Mouse (Mus musculus): ENCODE measurements around the gene Tmem135.

Gene Tmem135

GRCm38 (mm10) chr7:89418127-89418653 lies 14.2 kb upstream of the Tmem135 start:
- DNase-seq (ENCODE audit: low read depth, low spot score) = no peak

DNA sequence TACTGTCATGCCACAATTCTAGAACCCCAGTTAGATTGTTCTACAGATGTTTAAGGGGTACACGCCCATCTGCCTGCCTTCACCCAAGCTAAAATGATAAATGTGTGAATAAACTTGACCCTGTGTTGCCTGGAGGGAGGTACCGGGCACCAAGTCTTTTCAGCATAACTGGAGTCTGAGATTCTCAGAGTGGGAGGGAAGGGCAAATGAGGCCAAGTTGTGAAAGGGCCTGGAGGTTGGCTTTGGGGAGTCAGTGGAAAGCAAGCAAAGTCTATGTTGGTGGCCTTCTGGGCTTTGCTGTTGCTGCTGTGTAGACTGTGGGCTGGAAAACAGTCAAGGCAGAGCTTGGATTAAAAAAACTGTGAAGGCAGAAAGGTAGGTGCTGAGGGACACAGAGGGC lies 13.7 kb upstream of the Tmem135 start:
- no peak for DNase-seq (ENCODE audit: low read depth, low spot score)

GRCm38 (mm10) chr7:89416027-89416426 lies 12.0 kb upstream of the Tmem135 start:
- DNase-seq (ENCODE audit: low read depth, low spot score) = no peak

DNA sequence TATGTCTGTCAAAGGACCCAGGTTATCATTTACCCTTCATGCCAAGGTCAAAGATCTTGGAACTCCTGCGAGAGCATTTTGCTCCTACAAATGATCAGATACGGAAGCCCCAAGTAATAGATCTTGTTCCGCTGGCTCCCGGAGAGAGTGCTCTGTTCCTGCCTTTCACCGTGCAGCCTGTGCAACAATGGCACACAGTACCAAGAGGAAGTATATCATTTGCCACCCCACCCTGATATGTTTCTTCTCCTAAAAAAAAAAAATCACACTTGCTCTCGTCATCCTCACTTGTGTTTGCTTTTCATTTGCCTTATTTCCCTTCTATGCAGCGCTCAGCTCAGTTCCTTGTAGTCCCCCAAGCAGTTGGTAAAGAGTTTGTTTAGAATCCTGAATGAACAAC lies 8.1 kb upstream of the Tmem135 start:
- DNase-seq (ENCODE audit: low read depth, low spot score) = no peak

DNA sequence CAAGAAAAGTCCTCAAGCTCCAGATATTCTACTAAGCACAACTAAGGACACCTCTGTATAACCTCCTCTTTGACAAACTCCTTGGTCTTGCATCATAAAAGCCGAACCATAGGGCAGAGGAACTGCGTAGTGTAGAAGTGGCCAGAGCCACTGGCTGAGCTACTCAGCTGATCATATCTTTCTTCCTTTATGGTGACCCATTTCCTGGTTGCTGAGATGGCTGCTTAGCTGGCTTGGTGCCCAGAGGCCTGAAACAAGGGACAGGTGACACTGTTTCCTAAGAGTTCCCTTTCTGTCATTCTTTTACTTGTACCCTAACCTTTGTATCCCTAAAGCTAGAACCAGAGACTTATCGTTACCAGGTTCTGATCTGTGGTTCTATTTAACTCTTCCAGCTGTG lies 7.3 kb upstream of the Tmem135 start:
- no peak for DNase-seq (ENCODE audit: low read depth, low spot score)

- DNase-seq (ENCODE audit: low read depth, low spot score) = no peak
Observed at GRCm38 (mm10) chr7:89410294-89410693, 6.3 kb upstream of the Tmem135 start.

- no peak for DNase-seq (ENCODE audit: low read depth, low spot score)
Observed at GRCm38 (mm10) chr7:89407006-89407940, 3.3 kb upstream of the Tmem135 start.

DNA sequence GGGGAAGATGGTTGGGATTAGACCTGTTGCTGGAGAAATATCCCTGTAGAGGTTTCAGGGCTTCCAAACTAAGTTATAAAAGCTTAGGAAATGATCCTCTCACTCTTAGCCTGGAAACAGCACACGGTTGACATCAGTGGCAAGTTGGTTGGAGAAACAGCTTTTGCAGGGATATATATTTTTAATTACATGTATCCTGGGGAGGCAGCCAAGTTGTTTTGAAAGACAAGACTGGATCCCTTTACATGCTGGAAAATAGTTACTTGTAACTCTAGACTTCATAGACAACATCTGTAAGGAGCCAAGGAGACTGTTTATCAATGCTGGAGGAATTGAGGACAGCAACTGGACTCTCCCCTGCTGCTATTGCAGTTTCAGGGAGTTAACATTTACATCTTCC lies 2.0 kb upstream of the Tmem135 start:
- peak; percentile 52 for DNase-seq (ENCODE audit: low read depth, low spot score)

GRCm38 (mm10) chr7:89404734-89405440 lies 865 bp upstream of the Tmem135 start:
- DNase-seq (ENCODE audit: low read depth, low spot score) = peak; percentile 70

DNA sequence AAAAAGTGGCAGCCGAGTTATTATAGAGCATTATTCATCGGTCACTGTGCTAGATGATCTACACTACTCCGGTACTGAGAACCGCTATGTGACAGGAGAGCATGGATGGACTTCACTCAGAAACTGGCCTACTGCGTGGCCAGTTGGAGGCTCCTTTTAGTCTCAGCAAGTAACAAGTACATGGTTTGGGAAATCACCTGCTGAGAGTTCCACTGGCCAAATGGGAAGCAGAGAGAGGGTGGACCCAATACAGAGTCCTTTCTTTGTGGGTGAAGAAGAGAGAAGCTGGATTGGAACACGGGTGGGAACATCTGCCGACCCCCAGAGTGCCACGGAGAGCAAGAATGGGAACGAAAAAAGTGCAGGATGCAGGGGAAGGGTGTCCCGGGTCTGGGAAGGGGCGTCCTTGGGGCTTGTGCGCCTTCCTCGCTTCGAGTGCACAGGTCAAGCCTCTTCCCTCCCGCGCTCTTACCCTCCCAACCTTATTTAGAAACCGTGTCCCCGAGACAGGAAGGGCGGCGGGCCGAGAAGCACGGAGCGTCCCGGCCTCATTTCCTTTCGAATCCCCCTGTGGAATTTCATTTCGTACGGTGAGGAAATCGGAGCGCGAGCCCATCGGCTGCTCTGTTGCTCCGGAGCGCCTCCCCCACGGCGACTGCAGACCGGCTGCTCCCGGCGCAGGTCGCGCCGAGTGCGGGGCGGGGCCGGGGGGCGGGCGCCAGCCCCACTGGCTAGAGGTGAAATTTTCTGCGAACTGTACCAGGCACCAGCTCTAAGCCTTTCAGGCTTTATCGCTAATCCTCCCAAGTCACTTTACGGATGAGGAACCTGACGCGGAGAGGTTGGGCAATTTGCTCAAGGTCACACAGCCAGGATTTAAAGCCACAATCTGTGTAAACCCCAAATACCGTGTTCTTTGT lies 709 bp downstream of the Tmem135 start:
- peak; percentile 83 for DNase-seq (ENCODE audit: low read depth, low spot score)

DNA sequence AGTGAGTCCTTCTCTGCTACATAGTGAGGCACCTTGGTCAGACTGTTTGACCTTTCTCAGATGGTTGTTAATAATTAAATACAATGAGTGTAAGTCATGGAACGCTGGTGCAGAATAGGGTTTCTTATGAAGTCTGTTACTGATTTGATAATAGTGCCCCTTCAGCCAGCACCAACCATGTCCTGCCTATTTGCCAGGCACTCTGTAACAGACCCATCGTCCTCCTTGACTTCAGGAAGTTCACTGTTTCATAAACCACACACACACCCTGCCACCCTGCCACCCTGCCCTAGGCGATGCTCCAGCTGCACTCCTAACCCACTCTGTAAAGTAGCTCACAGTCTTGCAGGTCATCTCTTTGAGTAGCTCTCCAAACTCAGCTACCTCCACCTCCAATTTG lies 2.1 kb downstream of the Tmem135 start:
- no peak for DNase-seq (ENCODE audit: low read depth, low spot score)

- DNase-seq (ENCODE audit: low read depth, low spot score) = no peak
Observed at GRCm38 (mm10) chr7:89401136-89401858, 2.7 kb downstream of the Tmem135 start.

DNA sequence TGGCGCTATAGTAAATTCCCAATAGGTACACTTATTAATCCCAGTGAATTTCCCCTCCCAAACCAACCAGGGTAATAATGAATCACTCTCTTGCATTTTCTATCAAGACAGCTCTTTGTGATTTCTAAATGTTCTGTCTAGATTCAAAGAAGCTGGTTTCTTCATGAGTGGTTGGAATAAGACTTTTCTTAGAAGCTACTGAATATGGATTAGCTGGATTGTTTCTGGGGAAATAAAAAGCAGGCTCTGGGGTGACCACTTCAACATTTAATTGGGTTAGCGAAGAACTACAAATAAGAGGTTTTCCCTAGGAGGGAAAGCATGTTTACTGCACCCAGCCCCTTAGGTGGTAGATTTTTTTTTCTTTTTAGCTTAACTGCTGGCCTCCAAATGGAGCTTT lies 3.3 kb downstream of the Tmem135 start:
- no peak for DNase-seq (ENCODE audit: low read depth, low spot score)

DNA sequence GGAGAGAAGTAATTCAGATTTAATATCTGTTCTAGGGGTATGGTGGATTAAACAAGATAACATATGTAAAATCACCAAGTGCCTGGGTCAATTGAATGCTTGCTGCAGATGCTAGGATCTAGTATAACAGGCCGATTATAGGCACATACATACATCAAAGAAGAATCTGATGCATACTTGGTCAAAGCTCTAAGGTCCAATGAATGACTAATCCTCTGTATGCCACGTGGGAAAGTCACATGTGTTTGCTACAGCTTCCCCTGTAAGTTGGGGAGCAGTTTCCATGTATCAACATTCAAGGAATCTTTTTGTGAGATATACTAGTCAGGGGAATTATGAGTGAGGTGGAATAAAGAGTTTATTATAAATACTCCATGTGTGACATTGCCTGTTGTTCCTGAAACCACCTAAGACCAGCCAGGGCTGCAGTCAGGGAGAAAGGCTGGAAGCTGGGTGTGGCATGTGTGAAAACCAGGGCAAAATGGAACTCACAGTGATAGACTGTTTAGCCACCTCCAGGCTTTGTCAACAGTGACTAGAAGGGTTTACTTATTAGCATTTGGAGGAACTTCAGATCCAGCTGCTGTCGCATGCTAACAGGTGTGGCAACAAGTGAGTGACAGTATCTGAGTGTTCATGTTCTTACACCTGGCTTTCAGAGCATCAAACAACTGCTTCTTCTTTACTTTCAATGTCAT lies 6.0 kb downstream of the Tmem135 start:
- no peak for DNase-seq (ENCODE audit: low read depth, low spot score)

DNA sequence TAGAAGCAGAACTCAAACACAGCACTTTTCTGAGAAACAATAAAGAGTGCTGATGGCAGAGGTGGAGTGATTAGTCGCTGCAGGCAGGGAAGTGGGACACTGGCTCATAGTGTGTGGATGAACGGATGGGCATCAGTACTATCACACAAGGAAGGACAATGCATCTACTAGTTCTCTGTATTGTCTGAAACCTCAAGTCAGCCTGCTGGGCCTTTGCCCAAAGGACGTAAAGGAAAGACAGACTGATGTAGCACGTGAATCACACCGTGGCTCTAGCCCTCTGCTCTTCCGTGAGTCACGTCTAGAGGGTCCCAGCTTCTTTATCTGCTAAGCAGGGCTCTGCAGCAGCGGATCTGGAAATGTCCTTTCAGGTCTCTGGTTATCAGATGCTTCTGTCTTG lies 7.6 kb downstream of the Tmem135 start:
- no peak for DNase-seq (ENCODE audit: low read depth, low spot score)

GRCm38 (mm10) chr7:89395399-89395798 lies 8.6 kb downstream of the Tmem135 start:
- DNase-seq (ENCODE audit: low read depth, low spot score) = no peak

- DNase-seq (ENCODE audit: low read depth, low spot score) = no peak
Observed at GRCm38 (mm10) chr7:89392825-89393224, 11.2 kb downstream of the Tmem135 start.

- DNase-seq (ENCODE audit: low read depth, low spot score) = no peak
Observed at GRCm38 (mm10) chr7:89392388-89392787, 11.6 kb downstream of the Tmem135 start.

- no peak for DNase-seq (ENCODE audit: low read depth, low spot score)
Observed at GRCm38 (mm10) chr7:89391831-89392230, 12.2 kb downstream of the Tmem135 start.

- DNase-seq (ENCODE audit: low read depth, low spot score) = no peak
Observed at GRCm38 (mm10) chr7:89391281-89391680, 12.7 kb downstream of the Tmem135 start.

Measured in skeletal muscle tissue, adult 2 months (tissue).